Mouse (Mus musculus): Measurements from ENCODE around the gene Mroh3. TPM values are rescaled to one million over a fixed set of nuclear protein-coding genes. Genes with fewer than 3 reads are reported as not detected.

The Mroh3 gene
- polyA plus RNA-seq, 1 experiment: not detected

- Histone ChIP-seq H3K4me3 (replicated peaks; ENCODE audit: control insufficient read depth, low read depth, low read length) (no peak overlapping the region), H3K4me1 (ENCODE audit: control insufficient read depth, insufficient read depth, low read length) (no peaks in the 10 kb centered on the region), H3K27ac (ENCODE audit: control insufficient read depth, insufficient read depth, low read depth, low read length, poor library complexity) (no peak overlapping the region)
- 88% methylated on average over 8 of the region's 8 CpGs for WGBS
- TF ChIP-seq CTCF (IDR thresholded peaks at IDR 0.05; ENCODE audit: control insufficient read depth, insufficient read depth, low read length) (no peak), POLR2A (IDR thresholded peaks at IDR 0.05; ENCODE audit: borderline replicate concordance, control insufficient read depth, low read depth, low read length) (no peak)
These were observed 13.2 kb upstream of the Mroh3 start for GRCm38 (mm10) chr1:136225846-136226245.

GRCm38 (mm10) chr1:136223758-136224342 is 11.2 kb upstream of the Mroh3 start:
- TF ChIP-seq CTCF (IDR thresholded peaks at IDR 0.05; ENCODE audit: control insufficient read depth, insufficient read depth, low read length) (no peak), POLR2A (IDR thresholded peaks at IDR 0.05; ENCODE audit: borderline replicate concordance, control insufficient read depth, low read depth, low read length) (no peak)
- H3K4me1 ChIP-seq (ENCODE audit: control insufficient read depth, insufficient read depth, low read length): no peaks in the 10 kb centered on the region
- WGBS: 78% methylated on average over 10 of the region's 10 CpGs
- no peak overlapping the region for H3K4me3 ChIP-seq (replicated peaks; ENCODE audit: control insufficient read depth, low read depth, low read length)
- no peak overlapping the region for H3K27ac ChIP-seq (ENCODE audit: control insufficient read depth, insufficient read depth, low read depth, low read length, poor library complexity)

- TF ChIP-seq CTCF (IDR thresholded peaks at IDR 0.05; ENCODE audit: control insufficient read depth, insufficient read depth, low read length): no peak
- no peak for TF ChIP-seq POLR2A (IDR thresholded peaks at IDR 0.05; ENCODE audit: borderline replicate concordance, control insufficient read depth, low read depth, low read length)
These were observed 9.8 kb upstream of the Mroh3 start for GRCm38 (mm10) chr1:136222386-136222785.

GRCm38 (mm10) chr1:136220037-136220871 is 7.6 kb upstream of the Mroh3 start:
- TF ChIP-seq POLR2A (IDR thresholded peaks at IDR 0.05; ENCODE audit: borderline replicate concordance, control insufficient read depth, low read depth, low read length): no peak
- TF ChIP-seq CTCF (IDR thresholded peaks at IDR 0.05; ENCODE audit: control insufficient read depth, insufficient read depth, low read length): no peak
- no peaks in the 10 kb centered on the region; the same call in 1 of the 2 replicates for H3K4me1 ChIP-seq (ENCODE audit: control insufficient read depth, insufficient read depth, low read length)
- no peak overlapping the region for H3K4me3 ChIP-seq (replicated peaks; ENCODE audit: control insufficient read depth, low read depth, low read length)
- whole genome bisulfite sequencing: 68% methylated on average over 10 of the region's 10 CpGs
- no peak overlapping the region for H3K27ac ChIP-seq (ENCODE audit: control insufficient read depth, insufficient read depth, low read depth, low read length, poor library complexity)

More at GRCm38 (mm10) chr1:136222386-136222785, 9.8 kb upstream of the Mroh3 start:
- 85% methylated on average over 10 of the region's 10 CpGs for WGBS
- H3K4me1 ChIP-seq (ENCODE audit: control insufficient read depth, insufficient read depth, low read length): no peaks in the 10 kb centered on the region
- H3K27ac ChIP-seq (ENCODE audit: control insufficient read depth, insufficient read depth, low read depth, low read length, poor library complexity): no peak overlapping the region
- H3K4me3 ChIP-seq (replicated peaks; ENCODE audit: control insufficient read depth, low read depth, low read length): no peak overlapping the region

- Histone ChIP-seq H3K4me3 (replicated peaks; ENCODE audit: control insufficient read depth, low read depth, low read length) (no peak overlapping the region), H3K4me1 (ENCODE audit: control insufficient read depth, insufficient read depth, low read length) (no peaks in the 10 kb centered on the region; the same call in 1 of the 2 replicates), H3K27ac (ENCODE audit: control insufficient read depth, insufficient read depth, low read depth, low read length, poor library complexity) (no peak overlapping the region)
- no peak for TF ChIP-seq CTCF (IDR thresholded peaks at IDR 0.05; ENCODE audit: control insufficient read depth, insufficient read depth, low read length)
- no peak for TF ChIP-seq POLR2A (IDR thresholded peaks at IDR 0.05; ENCODE audit: borderline replicate concordance, control insufficient read depth, low read depth, low read length)
- WGBS: 87% methylated on average over 15 of the region's 15 CpGs
These were observed 1.7 kb upstream of the Mroh3 start for GRCm38 (mm10) chr1:136214304-136214703.

- WGBS: 82% methylated on average over 5 of the region's 5 CpGs
- H3K27ac ChIP-seq (ENCODE audit: control insufficient read depth, insufficient read depth, low read depth, low read length, poor library complexity): no peak overlapping the region
- no peaks in the 10 kb centered on the region for H3K4me1 ChIP-seq (ENCODE audit: control insufficient read depth, insufficient read depth, low read length)
- TF ChIP-seq CTCF (IDR thresholded peaks at IDR 0.05; ENCODE audit: control insufficient read depth, insufficient read depth, low read length) (no peak), POLR2A (IDR thresholded peaks at IDR 0.05; ENCODE audit: borderline replicate concordance, control insufficient read depth, low read depth, low read length) (no peak)
- H3K4me3 ChIP-seq (replicated peaks; ENCODE audit: control insufficient read depth, low read depth, low read length): no peak overlapping the region
These were observed 22.6 kb downstream of the Mroh3 start for GRCm38 (mm10) chr1:136190033-136190432.

GRCm38 (mm10) chr1:136179511-136180001 is 33.1 kb downstream of the Mroh3 start:
- Histone ChIP-seq H3K27ac (ENCODE audit: control insufficient read depth, insufficient read depth, low read depth, low read length, poor library complexity) (no peak overlapping the region), H3K4me1 (ENCODE audit: control insufficient read depth, insufficient read depth, low read length) (no peaks in the 10 kb centered on the region), H3K4me3 (replicated peaks; ENCODE audit: control insufficient read depth, low read depth, low read length) (no peak overlapping the region)
- 68% methylated on average over 2 of the region's 2 CpGs for WGBS
- TF ChIP-seq POLR2A (IDR thresholded peaks at IDR 0.05; ENCODE audit: borderline replicate concordance, control insufficient read depth, low read depth, low read length): no peak
- no peak for TF ChIP-seq CTCF (IDR thresholded peaks at IDR 0.05; ENCODE audit: control insufficient read depth, insufficient read depth, low read length)

DNA sequence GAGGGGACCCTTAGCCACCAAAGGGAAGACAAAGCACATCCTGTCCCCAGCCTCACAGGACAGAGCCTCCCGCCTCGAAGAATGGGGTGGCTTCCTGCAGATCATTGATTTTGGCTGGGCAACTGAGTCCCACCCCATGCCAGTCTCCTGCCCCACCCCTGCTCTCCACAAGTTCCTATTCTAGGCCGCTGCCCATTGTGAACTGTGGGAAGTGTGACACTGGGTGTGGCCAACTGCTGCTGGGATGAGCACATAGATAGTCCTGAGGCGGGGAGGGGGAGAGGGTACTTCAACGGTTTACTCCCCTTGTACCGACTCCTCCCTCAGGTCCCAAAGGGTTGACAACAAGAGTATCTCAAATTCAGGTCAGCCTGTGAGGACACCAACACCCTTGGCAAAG is 33.9 kb downstream of the Mroh3 start:
- no peaks in the 10 kb centered on the region for H3K4me1 ChIP-seq (ENCODE audit: control insufficient read depth, insufficient read depth, low read length)
- no peak overlapping the region for H3K27ac ChIP-seq (ENCODE audit: control insufficient read depth, insufficient read depth, low read depth, low read length, poor library complexity)
- 23% methylated on average over 6 of the region's 6 CpGs for WGBS

More for the DNA sequence above, 33.9 kb downstream of the Mroh3 start:
- TF ChIP-seq CTCF (IDR thresholded peaks at IDR 0.05; ENCODE audit: control insufficient read depth, insufficient read depth, low read length): no peak
- TF ChIP-seq POLR2A (IDR thresholded peaks at IDR 0.05; ENCODE audit: borderline replicate concordance, control insufficient read depth, low read depth, low read length): no peak
- no peak overlapping the region for H3K4me3 ChIP-seq (replicated peaks; ENCODE audit: control insufficient read depth, low read depth, low read length)

All from bone marrow, adult 2 months (tissue).